Mouse (Mus musculus): Measurements from ENCODE around the gene Lrrc8b. TPM values are rescaled to one million over a fixed set of nuclear protein-coding genes. Genes with fewer than 3 reads are reported as not detected.

Lrrc8b gene
- 10.1 TPM for polyA plus RNA-seq (2015; fragmentation: Illumina TruSeq; extraction: RNeasy Lipid Tissue Mini Kit (QIAGEN cat#74804); ENCODE audit: insufficient read depth, low replicate concordance)

DNA sequence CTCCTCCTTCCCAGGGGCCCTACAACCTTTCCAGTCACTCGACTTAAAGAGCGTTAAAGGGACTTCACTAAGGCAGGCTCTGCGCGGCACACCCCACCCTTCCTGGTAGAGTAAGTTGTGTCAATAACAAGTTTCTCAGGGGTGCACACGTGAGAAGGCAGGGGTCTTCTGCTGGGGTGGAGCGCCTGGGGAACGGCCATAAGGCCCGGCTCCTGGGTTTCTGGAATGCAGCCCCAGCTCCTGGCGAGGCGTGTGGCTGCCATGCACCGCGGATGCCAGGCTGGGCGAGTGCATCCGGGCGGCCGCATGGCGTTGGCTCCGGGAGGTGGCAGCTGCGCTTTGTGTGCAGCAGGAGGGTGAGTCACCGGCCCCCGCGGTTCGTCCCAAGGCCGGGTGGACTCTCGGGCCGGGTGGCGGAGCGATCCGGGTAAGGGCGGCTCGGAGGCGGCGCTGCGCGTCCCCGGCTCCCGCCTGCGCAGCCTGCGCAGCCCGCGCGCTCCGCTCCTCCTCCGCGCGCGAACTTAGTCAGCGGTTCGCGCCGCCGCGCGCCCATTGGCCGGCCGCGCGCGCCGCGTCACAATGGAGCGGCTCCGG, at the start of gene Lrrc8b:
Lrrc8b (plus strand) TSS at position 578 of the 594 bp plus-strand sequence.

DNA sequence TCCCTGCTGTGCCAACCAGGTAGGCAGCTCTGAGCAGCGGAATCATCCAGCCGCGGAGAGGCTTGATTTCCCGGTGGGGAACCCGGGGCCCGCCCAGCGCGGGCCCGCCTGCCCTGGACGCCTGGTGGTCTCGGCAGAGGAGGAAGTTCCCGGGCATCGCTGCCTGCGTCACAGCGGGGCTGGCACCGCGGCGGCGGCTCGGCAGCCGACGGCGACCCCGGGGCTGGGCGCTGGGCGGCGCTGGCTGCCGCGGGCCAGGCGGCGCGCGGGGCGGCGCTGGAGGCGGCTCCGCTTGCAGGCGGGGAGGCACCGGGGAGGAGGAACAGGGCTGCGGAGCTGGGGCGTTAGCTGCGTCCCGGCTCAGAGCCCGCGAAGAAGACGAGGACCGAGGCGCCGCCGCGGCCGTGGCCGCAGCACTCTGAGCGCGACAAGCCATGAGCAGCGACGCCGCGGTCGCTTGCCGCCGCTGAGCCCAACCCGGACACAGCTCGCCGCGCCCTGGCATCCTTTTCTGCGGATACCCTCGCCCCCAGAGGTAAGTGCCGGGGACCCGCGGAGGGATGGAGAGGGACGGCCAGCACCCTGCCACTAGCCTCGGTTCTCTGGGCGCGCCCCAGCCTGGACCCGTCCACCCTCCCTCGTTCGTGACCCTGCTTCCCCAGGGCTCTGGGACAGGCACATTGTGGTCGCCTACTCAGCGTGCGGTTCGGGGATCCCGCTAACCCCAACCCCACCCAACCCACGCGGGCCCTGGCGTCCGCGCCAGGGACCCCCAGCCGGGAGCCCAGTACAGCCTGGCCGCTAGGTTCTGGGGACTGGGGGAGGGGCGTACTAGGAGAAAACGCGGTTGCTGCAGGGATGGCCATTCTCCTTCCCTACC, 103.8 kb downstream of the Lrrc8b start, which contains the start of gene Lrrc8c:
Lrrc8c (plus strand) TSS at position 293 of the 880 bp plus-strand sequence.

Other genes starting within 250 kb of the Lrrc8b start
- 4.8 TPM for gene Gbp10, start 176.2 kb upstream of the Lrrc8b start, polyA plus RNA-seq (2015; fragmentation: Illumina TruSeq; extraction: RNeasy Lipid Tissue Mini Kit (QIAGEN cat#74804); ENCODE audit: insufficient read depth, low replicate concordance)
- not detected for gene Gm43302, start 122.1 kb upstream of the Lrrc8b start, polyA plus RNA-seq (2015; fragmentation: Illumina TruSeq; extraction: RNeasy Lipid Tissue Mini Kit (QIAGEN cat#74804); ENCODE audit: insufficient read depth, low replicate concordance)
- 36.3 TPM for gene Gbp6, start 122.1 kb upstream of the Lrrc8b start, polyA plus RNA-seq (2015; fragmentation: Illumina TruSeq; extraction: RNeasy Lipid Tissue Mini Kit (QIAGEN cat#74804); ENCODE audit: insufficient read depth, low replicate concordance)
- gene Lrrc8c, start 103.6 kb downstream of the Lrrc8b start, polyA plus RNA-seq (2015; fragmentation: Illumina TruSeq; extraction: RNeasy Lipid Tissue Mini Kit (QIAGEN cat#74804); ENCODE audit: insufficient read depth, low replicate concordance) = 30.8 TPM

Data from spleen, adult 10 weeks (tissue).